Mouse (Mus musculus) liver, embryonic 11.5 days (tissue): Measurements from ENCODE around the gene Rps27. TPM values are rescaled to one million over a fixed set of nuclear protein-coding genes. Genes with fewer than 3 reads are reported as not detected.

ENCODE experiments used
- polyA plus RNA-seq: library from polyadenylated mRNA; unstranded; fragments of >200 nt; fragmentation: Nextera tagmentation; extraction: Ambion mirVana; gene quantifications from 2 replicates; pipeline ENCODE4 v1.2.1, GENCODE M21; 2014

Gene Rps27
- polyA plus RNA-seq, 1 experiment from 2014 or later, result 1,458 TPM

Other genes with a start within 250 kb of the Rps27 start
- 187 TPM in 2 replicates for gene Hax1, start 214.9 kb downstream of the Rps27 start, polyA plus RNA-seq
- 159 and 173 TPM in 2 replicates for gene 4933434E20Rik, start 162.0 kb downstream of the Rps27 start, polyA plus RNA-seq
- 220 and 229 TPM in 2 replicates for gene Ubap2l, start 161.0 kb downstream of the Rps27 start, polyA plus RNA-seq
- 443 and 461 TPM in 2 replicates for gene Tpm3, start 141.0 kb downstream of the Rps27 start, polyA plus RNA-seq
- 0.34 and 0.49 TPM in 2 replicates for gene Nup210l, start 109.5 kb downstream of the Rps27 start, polyA plus RNA-seq
- 10.2 and 11.5 TPM in 2 replicates for gene Rab13, start within 50 bp of the Rps27 start, polyA plus RNA-seq
- gene Jtb, start 17.9 kb upstream of the Rps27 start, polyA plus RNA-seq, result 97.8 and 100.0 TPM in 2 replicates
- 0.82 and 2.2 TPM in 2 replicates for gene Creb3l4, start 29.9 kb upstream of the Rps27 start, polyA plus RNA-seq
- gene Slc39a1, start 34.5 kb upstream of the Rps27 start, polyA plus RNA-seq, result 48.7 and 57.5 TPM in 2 replicates
- 12.5 and 14.8 TPM in 2 replicates for gene Crtc2, start 40.5 kb upstream of the Rps27 start, polyA plus RNA-seq
- gene Dennd4b, start 51.5 kb upstream of the Rps27 start, polyA plus RNA-seq, result 4.9 and 7.5 TPM in 2 replicates
- 7.9 and 8.2 TPM in 2 replicates for gene Gatad2b, start 79.5 kb upstream of the Rps27 start, polyA plus RNA-seq
- 6.4 and 6.7 TPM in 2 replicates for gene Slc27a3, start 176.3 kb upstream of the Rps27 start, polyA plus RNA-seq
- gene Ints3, start 220.0 kb upstream of the Rps27 start, polyA plus RNA-seq, result 34.0 and 35.2 TPM in 2 replicates